Mouse (Mus musculus): ENCODE measurements around the gene Psip1. TPM values are rescaled to one million over a fixed set of nuclear protein-coding genes. Genes with fewer than 3 reads are reported as not detected.

Gene Psip1
- polyA plus RNA-seq, 1 experiment, result 14.1 TPM

- Histone ChIP-seq H3K4me1 (ENCODE audit: control insufficient read depth, insufficient read depth, insufficient read length, low read length) (peaks cover 3% of the 10 kb centered on the region; the same call in 1 of the 2 replicates), H3K4me3 (ENCODE audit: low read depth, low read length) (no peak overlapping the region), H3K36me3 (ENCODE audit: control insufficient read depth, insufficient read depth, low read length) (peaks cover 48% of the 10 kb centered on the region), H3K27me3 (ENCODE audit: control insufficient read depth, insufficient read depth, low read length) (no peaks in the 10 kb centered on the region), H3K27ac (ENCODE audit: insufficient read depth, low read depth, low read length) (no peak overlapping the region)
- TF ChIP-seq POLR2A (IDR thresholded peaks at IDR 0.05; ENCODE audit: low read depth, low read length), result no peak
- TF ChIP-seq CTCF (IDR thresholded peaks at IDR 0.05; ENCODE audit: extremely low read depth, insufficient read length, insufficient replicate concordance, low read depth, low read length), result no peak
- WGBS, result 94% methylated on average over 8 of the region's 8 CpGs
Measured at GRCm38 (mm10) chr4:83436375-83436774, 49.9 kb downstream of the Psip1 start.

- no peak overlapping the region for H3K27ac ChIP-seq (ENCODE audit: insufficient read depth, low read depth, low read length)
- 72% methylated on average over 6 of the region's 6 CpGs for WGBS
- TF ChIP-seq POLR2A (IDR thresholded peaks at IDR 0.05; ENCODE audit: low read depth, low read length) (no peak), CTCF (IDR thresholded peaks at IDR 0.05; ENCODE audit: extremely low read depth, insufficient read length, insufficient replicate concordance, low read depth, low read length) (no peak)
- no peak overlapping the region for H3K4me3 ChIP-seq (ENCODE audit: low read depth, low read length)
- peaks cover 50% of the 10 kb centered on the region for H3K36me3 ChIP-seq (ENCODE audit: control insufficient read depth, insufficient read depth, low read length)
- H3K27me3 ChIP-seq (ENCODE audit: control insufficient read depth, insufficient read depth, low read length), result no peaks in the 10 kb centered on the region
- H3K4me1 ChIP-seq (ENCODE audit: control insufficient read depth, insufficient read depth, insufficient read length, low read length), result no peaks in the 10 kb centered on the region; the same call in 1 of the 2 replicates
Measured at GRCm38 (mm10) chr4:83432901-83433300, 53.4 kb downstream of the Psip1 start.

GRCm38 (mm10) chr4:83431950-83432349, 54.3 kb downstream of the Psip1 start:
- 89% methylated on average over 7 of the region's 7 CpGs for WGBS
- H3K4me1 ChIP-seq (ENCODE audit: control insufficient read depth, insufficient read depth, insufficient read length, low read length), result no peaks in the 10 kb centered on the region; the same call in 1 of the 2 replicates
- peaks cover 47% of the 10 kb centered on the region for H3K36me3 ChIP-seq (ENCODE audit: control insufficient read depth, insufficient read depth, low read length)
- H3K27me3 ChIP-seq (ENCODE audit: control insufficient read depth, insufficient read depth, low read length), result no peaks in the 10 kb centered on the region
- TF ChIP-seq CTCF (IDR thresholded peaks at IDR 0.05; ENCODE audit: extremely low read depth, insufficient read length, insufficient replicate concordance, low read depth, low read length) (no peak), POLR2A (IDR thresholded peaks at IDR 0.05; ENCODE audit: low read depth, low read length) (no peak)
- no peak overlapping the region for H3K27ac ChIP-seq (ENCODE audit: insufficient read depth, low read depth, low read length)
- no peak overlapping the region for H3K4me3 ChIP-seq (ENCODE audit: low read depth, low read length)

- TF ChIP-seq POLR2A (IDR thresholded peaks at IDR 0.05; ENCODE audit: low read depth, low read length) (no peak), CTCF (IDR thresholded peaks at IDR 0.05; ENCODE audit: extremely low read depth, insufficient read length, insufficient replicate concordance, low read depth, low read length) (peak; percentile 26; the same call in 1 of the 2 replicates)
- no peaks in the 10 kb centered on the region for H3K27me3 ChIP-seq (ENCODE audit: control insufficient read depth, insufficient read depth, low read length)
- no peaks in the 10 kb centered on the region; the same call in 1 of the 2 replicates for H3K4me1 ChIP-seq (ENCODE audit: control insufficient read depth, insufficient read depth, insufficient read length, low read length)
- no peak overlapping the region for H3K4me3 ChIP-seq (ENCODE audit: low read depth, low read length)
- peaks cover 31% of the 10 kb centered on the region for H3K36me3 ChIP-seq (ENCODE audit: control insufficient read depth, insufficient read depth, low read length)
- no peak overlapping the region for H3K27ac ChIP-seq (ENCODE audit: insufficient read depth, low read depth, low read length)
- WGBS, result 96% methylated on average over 4 of the region's 4 CpGs
Measured at GRCm38 (mm10) chr4:83428845-83429244, 57.4 kb downstream of the Psip1 start.

GRCm38 (mm10) chr4:83427696-83428095, 58.6 kb downstream of the Psip1 start:
- Histone ChIP-seq H3K4me1 (ENCODE audit: control insufficient read depth, insufficient read depth, insufficient read length, low read length) (no peaks in the 10 kb centered on the region; the same call in 1 of the 2 replicates), H3K4me3 (ENCODE audit: low read depth, low read length) (no peak overlapping the region), H3K27ac (ENCODE audit: insufficient read depth, low read depth, low read length) (no peak overlapping the region), H3K27me3 (ENCODE audit: control insufficient read depth, insufficient read depth, low read length) (no peaks in the 10 kb centered on the region), H3K36me3 (ENCODE audit: control insufficient read depth, insufficient read depth, low read length) (peaks cover 26% of the 10 kb centered on the region)
- WGBS, result 96% methylated on average over 8 of the region's 8 CpGs
- no peak for TF ChIP-seq CTCF (IDR thresholded peaks at IDR 0.05; ENCODE audit: extremely low read depth, insufficient read length, insufficient replicate concordance, low read depth, low read length)
- TF ChIP-seq POLR2A (IDR thresholded peaks at IDR 0.05; ENCODE audit: low read depth, low read length), result no peak

GRCm38 (mm10) chr4:83427141-83427540, 59.1 kb downstream of the Psip1 start:
- TF ChIP-seq CTCF (IDR thresholded peaks at IDR 0.05; ENCODE audit: extremely low read depth, insufficient read length, insufficient replicate concordance, low read depth, low read length), result no peak
- TF ChIP-seq POLR2A (IDR thresholded peaks at IDR 0.05; ENCODE audit: low read depth, low read length), result no peak
- Histone ChIP-seq H3K36me3 (ENCODE audit: control insufficient read depth, insufficient read depth, low read length) (peaks cover 27% of the 10 kb centered on the region), H3K27me3 (ENCODE audit: control insufficient read depth, insufficient read depth, low read length) (no peaks in the 10 kb centered on the region), H3K27ac (ENCODE audit: insufficient read depth, low read depth, low read length) (no peak overlapping the region), H3K4me1 (ENCODE audit: control insufficient read depth, insufficient read depth, insufficient read length, low read length) (no peaks in the 10 kb centered on the region; the same call in 1 of the 2 replicates), H3K4me3 (ENCODE audit: low read depth, low read length) (no peak overlapping the region)
- 97% methylated on average over 7 of the region's 7 CpGs for WGBS

- Histone ChIP-seq H3K4me1 (ENCODE audit: control insufficient read depth, insufficient read depth, insufficient read length, low read length) (no peaks in the 10 kb centered on the region), H3K4me3 (ENCODE audit: low read depth, low read length) (no peak overlapping the region), H3K27ac (ENCODE audit: insufficient read depth, low read depth, low read length) (no peak overlapping the region), H3K27me3 (ENCODE audit: control insufficient read depth, insufficient read depth, low read length) (no peaks in the 10 kb centered on the region), H3K36me3 (ENCODE audit: control insufficient read depth, insufficient read depth, low read length) (peaks cover 24% of the 10 kb centered on the region)
- WGBS, result 96% methylated on average over 4 of the region's 4 CpGs
- TF ChIP-seq CTCF (IDR thresholded peaks at IDR 0.05; ENCODE audit: extremely low read depth, insufficient read length, insufficient replicate concordance, low read depth, low read length) (no peak), POLR2A (IDR thresholded peaks at IDR 0.05; ENCODE audit: low read depth, low read length) (no peak)
Measured at GRCm38 (mm10) chr4:83425119-83425518, 61.1 kb downstream of the Psip1 start.

Measured in small intestine, adult 2 months (tissue).